Mouse (Mus musculus) heart, embryonic 10.5 days (tissue): Measurements from ENCODE around the gene Fam69a. TPM values are rescaled to one million over a fixed set of nuclear protein-coding genes. Genes with fewer than 3 reads are reported as not detected.

Experiments used
- DNase-seq: peaks from one replicate; pipeline ENCODE4 v3.0.0-alpha.2; 2017; ENCODE audit warnings: low spot score
- H3K27ac ChIP-seq: fragments of 300-500 bp; sonication (generic); 2 replicates; pipeline ENCODE4 v1.5.1; 2016; ENCODE audit warnings: mild to moderate bottlenecking
- H3K27me3 ChIP-seq: fragments of 300-500 bp; sonication (generic); 2 replicates; pipeline ENCODE4 v1.6.1; 2016; ENCODE audit warnings: mild to moderate bottlenecking; ENCODE audit not compliant: poor library complexity, insufficient read depth, severe bottlenecking
- H3K36me3 ChIP-seq: fragments of 300-500 bp; sonication (generic); 2 replicates; pipeline ENCODE4 v1.6.1; 2016; ENCODE audit warnings: mild to moderate bottlenecking, moderate library complexity
- H3K4me1 ChIP-seq: fragments of 300-500 bp; sonication (generic); 2 replicates; pipeline ENCODE4 v1.6.1; 2016; ENCODE audit warnings: mild to moderate bottlenecking
- H3K4me3 ChIP-seq: fragments of 300-500 bp; sonication (generic); 2 replicates; pipeline ENCODE4 v1.5.1; 2016; ENCODE audit warnings: mild to moderate bottlenecking, moderate library complexity
- H3K9me3 ChIP-seq: fragments of 300-500 bp; sonication (generic); 2 replicates; pipeline ENCODE4 v1.6.1; 2016; ENCODE audit warnings: mild to moderate bottlenecking, moderate library complexity
- WGBS: fragments of 180-500 bp; shearing (Covaris S2); methylation state at CpG from one replicate; pipeline ENCODE4 v1.1.7; 2016; 5-methylcytosine and 5-hydroxymethylcytosine counted together
- polyA plus RNA-seq: library from polyadenylated mRNA; unstranded; fragments of >200 nt; fragmentation: Nextera tagmentation; extraction: Ambion mirVana; gene quantifications from 2 replicates; pipeline ENCODE4 v1.2.1, GENCODE M21; 2016

Gene Fam69a
- polyA plus RNA-seq, 1 experiment from 2014 or later: 20.0 TPM

DNA sequence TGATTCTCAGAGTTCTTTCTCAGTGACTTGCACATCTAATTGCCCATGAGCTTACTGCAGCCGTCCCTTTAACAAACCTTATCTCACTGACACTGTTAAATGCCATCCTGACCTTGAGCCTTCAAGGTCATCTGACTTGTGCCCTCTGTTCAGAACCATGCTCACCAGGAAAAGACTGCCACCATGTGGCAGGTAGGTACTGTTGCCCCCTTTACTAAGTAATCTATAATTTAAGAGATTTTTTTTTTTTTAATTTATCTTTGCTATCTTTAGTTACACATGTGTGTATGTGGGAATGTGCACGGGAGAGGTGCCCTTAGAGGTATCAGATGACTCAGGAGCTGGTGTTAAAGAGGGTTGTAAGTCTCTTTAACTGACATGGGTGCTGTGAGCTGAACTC lies 18.2 kb upstream of the Fam69a start:
- Histone ChIP-seq H3K27ac (no peak overlapping the region), H3K36me3 (no peaks in the 10 kb centered on the region), H3K27me3 (no peaks in the 10 kb centered on the region), H3K9me3 (no peaks in the 10 kb centered on the region), H3K4me1 (no peaks in the 10 kb centered on the region), H3K4me3 (no peak overlapping the region)
- DNase-seq: no peak
- WGBS: 41% methylated on average over 2 of the region's 2 CpGs

DNA sequence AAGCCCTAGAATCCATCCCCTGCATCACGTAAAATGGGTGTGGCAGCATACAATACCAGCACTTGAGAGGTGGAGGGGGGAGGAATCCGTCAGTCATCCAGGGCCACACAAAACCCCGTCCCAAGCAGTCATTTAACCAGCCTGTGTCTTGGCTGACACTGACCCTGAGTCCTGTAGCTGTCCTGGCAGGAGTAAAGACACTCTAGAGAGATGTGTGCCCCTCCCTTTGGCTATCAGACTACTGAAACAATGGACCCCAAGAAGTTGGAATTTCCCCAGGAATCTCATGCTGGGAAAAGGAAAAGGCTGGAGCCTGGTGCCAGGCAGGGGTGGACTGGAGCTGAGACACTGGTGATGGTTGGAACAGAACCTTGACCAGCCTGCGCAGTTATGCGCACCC lies 15.8 kb upstream of the Fam69a start:
- WGBS: 67% methylated on average over 5 of the region's 5 CpGs
- no peaks in the 10 kb centered on the region for H3K9me3 ChIP-seq
- no peak for DNase-seq
- no peaks in the 10 kb centered on the region for H3K36me3 ChIP-seq
- no peak overlapping the region for H3K27ac ChIP-seq
- no peaks in the 10 kb centered on the region for H3K4me1 ChIP-seq
- H3K4me3 ChIP-seq: no peak overlapping the region
- H3K27me3 ChIP-seq: no peaks in the 10 kb centered on the region

DNA sequence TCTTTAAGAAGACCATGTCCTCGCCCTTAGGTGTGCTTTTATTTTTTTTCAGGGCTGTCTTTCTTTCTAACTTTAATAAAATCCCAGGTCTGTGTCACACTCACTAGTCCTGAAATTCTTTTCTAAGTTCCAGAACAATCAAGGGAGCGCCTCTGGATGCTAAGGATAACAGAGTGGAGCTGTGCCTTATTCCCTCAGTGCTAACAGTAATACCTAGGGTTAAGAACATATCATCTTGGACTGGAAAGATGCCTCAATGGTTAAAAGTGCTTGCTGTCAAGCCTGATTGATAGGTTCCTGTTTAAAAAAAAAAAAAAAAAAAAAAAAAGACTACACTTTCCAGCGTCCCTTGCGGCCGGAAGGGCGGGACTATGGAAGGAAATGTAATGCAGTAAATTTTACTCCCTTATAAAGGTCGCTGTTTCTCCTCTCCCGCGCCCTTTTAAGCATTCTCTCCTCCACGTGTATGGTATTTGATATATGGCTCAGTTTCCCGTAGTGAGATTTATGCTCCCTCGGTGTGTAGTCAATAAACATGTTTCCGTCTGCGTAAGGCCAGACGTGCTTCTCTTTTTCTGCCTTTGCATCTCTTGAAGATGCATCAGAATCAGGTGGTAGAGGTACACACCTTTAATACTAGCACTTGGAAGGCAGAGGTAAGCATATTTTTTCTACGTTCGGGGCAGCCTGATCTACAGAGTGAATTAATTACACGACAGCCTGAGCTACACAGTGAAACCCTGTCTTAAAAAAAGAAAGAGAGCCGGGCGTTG lies 14.1 kb upstream of the Fam69a start:
- peak overlapping the region; percentile 89 for H3K27ac ChIP-seq
- no peaks in the 10 kb centered on the region for H3K36me3 ChIP-seq
- peak overlapping the region; percentile 70 for H3K4me3 ChIP-seq
- WGBS: 17% methylated on average over 20 of the region's 20 CpGs
- H3K27me3 ChIP-seq: no peaks in the 10 kb centered on the region
- no peaks in the 10 kb centered on the region for H3K4me1 ChIP-seq
- DNase-seq: peak; percentile 80
- H3K9me3 ChIP-seq: no peaks in the 10 kb centered on the region

DNA sequence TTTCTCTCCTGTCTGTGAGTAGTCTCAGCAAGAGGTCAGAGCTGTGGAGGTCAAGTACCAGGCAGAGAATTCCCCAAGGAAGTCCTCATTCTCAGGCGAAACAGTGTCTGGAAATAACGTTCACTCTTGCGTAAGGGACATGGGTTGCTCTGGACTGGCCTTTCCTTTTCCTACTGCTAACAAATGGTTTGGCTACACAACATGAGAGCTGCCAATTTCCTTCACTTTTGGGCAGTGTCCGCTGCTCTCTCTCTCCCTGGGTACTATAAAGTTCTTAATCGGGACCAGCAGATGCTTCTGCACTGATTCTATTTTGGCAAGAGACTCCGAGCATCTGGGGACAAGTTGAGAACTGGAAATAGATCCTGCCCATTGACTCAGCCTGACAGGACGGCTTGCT lies 10.8 kb upstream of the Fam69a start:
- H3K27me3 ChIP-seq: no peaks in the 10 kb centered on the region
- 57% methylated on average over 7 of the region's 7 CpGs for WGBS
- DNase-seq: no peak
- H3K36me3 ChIP-seq: no peaks in the 10 kb centered on the region
- no peak overlapping the region for H3K27ac ChIP-seq
- no peaks in the 10 kb centered on the region for H3K4me1 ChIP-seq
- H3K9me3 ChIP-seq: no peaks in the 10 kb centered on the region
- H3K4me3 ChIP-seq: no peak overlapping the region

DNA sequence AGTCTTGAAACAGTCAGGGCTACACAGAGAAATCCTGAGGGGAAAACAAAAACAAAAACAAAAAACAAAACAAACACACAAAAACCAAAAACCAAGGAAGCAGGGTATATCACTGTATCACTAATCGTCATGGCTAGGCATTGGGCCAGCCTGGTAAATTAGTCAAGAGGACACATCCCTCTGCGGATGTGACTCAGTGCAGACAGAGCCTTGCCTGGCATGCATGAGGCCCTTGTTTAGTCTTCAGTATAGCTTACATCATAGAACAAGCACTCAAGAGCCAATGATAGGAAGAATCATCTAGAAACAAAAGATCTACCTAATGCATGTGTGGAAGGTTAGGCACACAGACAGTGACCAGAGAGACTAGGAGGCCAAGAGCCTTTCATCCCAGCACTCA lies 9.1 kb upstream of the Fam69a start:
- Histone ChIP-seq H3K27ac (no peak overlapping the region), H3K27me3 (no peaks in the 10 kb centered on the region), H3K4me1 (no peaks in the 10 kb centered on the region), H3K36me3 (no peaks in the 10 kb centered on the region), H3K4me3 (no peak overlapping the region), H3K9me3 (no peaks in the 10 kb centered on the region)
- no peak for DNase-seq
- WGBS: 80% methylated on average over 2 of the region's 2 CpGs

DNA sequence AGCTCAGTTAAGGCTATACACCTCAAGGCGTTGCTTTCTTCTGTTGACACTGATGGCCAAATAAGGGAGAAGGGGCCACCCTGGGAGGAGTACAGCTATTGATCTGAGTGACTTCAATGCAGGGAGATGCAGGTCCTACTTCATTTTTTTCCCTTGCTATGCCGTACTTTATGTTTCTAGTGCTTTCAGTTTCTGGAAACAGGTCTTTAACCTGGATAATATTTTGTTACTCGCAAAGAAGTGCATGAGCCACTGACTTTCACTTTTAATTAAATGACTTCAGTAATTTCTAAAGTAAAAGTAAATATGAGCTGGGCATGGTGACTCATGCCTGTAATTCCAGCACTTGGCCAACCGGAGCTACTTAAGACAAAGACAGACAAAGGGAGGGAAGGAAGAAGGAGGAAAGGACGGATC lies 958 bp upstream of the Fam69a start:
- 18% methylated on average over 5 of the region's 5 CpGs for WGBS
- H3K4me1 ChIP-seq: peaks cover 3% of the 10 kb centered on the region; the same call in 1 of the 2 replicates
- no peaks in the 10 kb centered on the region for H3K36me3 ChIP-seq
- no peaks in the 10 kb centered on the region for H3K27me3 ChIP-seq
- H3K9me3 ChIP-seq: no peaks in the 10 kb centered on the region
- H3K4me3 ChIP-seq: peak overlapping the region; percentile 87
- peak; percentile 79 for DNase-seq
- peak overlapping the region; percentile 95 for H3K27ac ChIP-seq

DNA sequence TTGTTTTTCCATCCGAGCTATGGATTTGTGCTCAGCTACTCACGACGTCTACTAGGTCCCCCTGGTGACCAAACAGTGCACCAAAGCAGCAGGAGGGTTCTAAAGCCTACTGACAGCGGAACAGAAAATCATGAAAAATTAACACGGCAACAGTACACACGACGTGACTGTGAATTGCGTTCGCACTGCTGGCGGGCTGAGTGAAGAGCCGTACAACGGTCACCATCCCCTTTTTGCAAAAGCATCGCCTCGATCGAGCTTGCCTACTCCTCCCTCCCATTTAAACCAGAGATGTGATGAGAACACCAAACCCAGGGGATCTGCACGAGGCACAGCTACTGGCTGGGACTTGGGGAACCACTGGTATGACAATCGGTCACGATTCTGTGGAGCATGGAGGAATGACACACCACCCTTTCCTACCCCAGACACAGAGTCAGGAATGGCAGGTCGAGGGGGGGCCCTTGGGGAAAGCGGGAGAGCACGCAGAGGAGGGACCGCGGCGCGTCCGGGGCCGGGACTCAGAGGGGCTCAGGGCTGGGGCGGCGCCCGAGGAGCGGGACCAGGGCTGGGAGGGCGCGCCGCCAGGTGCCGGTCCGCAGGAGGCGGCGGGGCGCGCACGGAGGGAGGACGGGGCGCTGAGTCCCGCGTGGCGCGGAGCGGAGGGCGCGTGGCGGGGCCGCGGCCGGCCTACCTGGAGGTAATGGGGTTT lies 474 bp downstream of the Fam69a start:
- under 1% methylated on average over 47 of the region's 54 CpGs for WGBS
- Histone ChIP-seq H3K36me3 (no peaks in the 10 kb centered on the region), H3K9me3 (no peaks in the 10 kb centered on the region), H3K4me1 (peaks cover 3% of the 10 kb centered on the region; the same call in 1 of the 2 replicates), H3K27ac (peak overlapping the region; percentile 95), H3K27me3 (no peaks in the 10 kb centered on the region), H3K4me3 (peak overlapping the region; percentile 87)
- peak; percentile 89 for DNase-seq

DNA sequence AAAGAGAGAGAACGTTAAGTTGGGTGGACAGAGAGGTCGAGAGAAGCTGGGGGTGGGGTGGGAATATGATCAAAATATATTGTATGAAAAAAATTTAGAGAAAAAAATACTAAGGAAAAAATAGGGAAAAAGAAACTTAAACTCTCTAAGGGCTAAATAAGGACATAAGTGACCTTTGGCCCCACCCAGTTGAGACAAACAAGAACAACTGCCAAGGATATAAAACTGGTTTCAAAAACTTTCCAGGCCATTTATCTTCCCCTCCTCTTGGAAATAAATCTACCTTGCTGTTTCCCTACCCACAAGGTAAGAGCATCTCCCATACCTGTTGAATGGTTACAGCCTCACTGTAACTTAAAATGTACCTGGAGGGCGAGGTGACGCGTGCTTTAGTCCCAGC lies 2.9 kb downstream of the Fam69a start:
- H3K27me3 ChIP-seq: no peaks in the 10 kb centered on the region
- no peak for DNase-seq

DNA sequence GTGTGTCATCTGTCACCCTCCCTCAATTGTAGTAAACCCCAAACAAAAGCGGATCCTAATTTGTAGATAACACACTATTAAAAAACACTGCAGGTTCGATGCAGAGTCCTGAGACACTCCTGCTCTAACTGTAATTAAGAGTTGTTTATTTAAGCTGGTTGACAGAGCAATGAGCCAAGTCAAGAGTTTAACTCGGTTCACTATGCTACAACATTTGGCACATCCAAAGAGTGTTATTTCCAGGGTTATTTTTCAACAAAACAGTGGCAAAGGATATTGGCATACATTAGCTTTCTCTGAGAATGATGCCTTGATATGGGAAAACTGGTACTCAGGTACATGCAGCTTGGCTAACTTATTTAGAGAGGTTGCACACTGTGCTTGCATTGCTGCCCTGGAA lies 4.9 kb downstream of the Fam69a start:
- no peaks in the 10 kb centered on the region for H3K36me3 ChIP-seq
- 77% methylated on average over 3 of the region's 3 CpGs for WGBS
- no peak for DNase-seq
- H3K4me3 ChIP-seq: no peak overlapping the region
- no peak overlapping the region for H3K27ac ChIP-seq
- H3K4me1 ChIP-seq: peaks cover 8% of the 10 kb centered on the region; the same call in 1 of the 2 replicates
- H3K9me3 ChIP-seq: no peaks in the 10 kb centered on the region
- no peaks in the 10 kb centered on the region for H3K27me3 ChIP-seq

More for the DNA sequence above, 2.9 kb downstream of the Fam69a start:
- peaks cover 3% of the 10 kb centered on the region; the same call in 1 of the 2 replicates for H3K4me1 ChIP-seq
- H3K4me3 ChIP-seq: no peak overlapping the region
- H3K36me3 ChIP-seq: no peaks in the 10 kb centered on the region
- H3K9me3 ChIP-seq: no peaks in the 10 kb centered on the region
- 94% methylated on average over 5 of the region's 5 CpGs for WGBS
- no peak overlapping the region for H3K27ac ChIP-seq

DNA sequence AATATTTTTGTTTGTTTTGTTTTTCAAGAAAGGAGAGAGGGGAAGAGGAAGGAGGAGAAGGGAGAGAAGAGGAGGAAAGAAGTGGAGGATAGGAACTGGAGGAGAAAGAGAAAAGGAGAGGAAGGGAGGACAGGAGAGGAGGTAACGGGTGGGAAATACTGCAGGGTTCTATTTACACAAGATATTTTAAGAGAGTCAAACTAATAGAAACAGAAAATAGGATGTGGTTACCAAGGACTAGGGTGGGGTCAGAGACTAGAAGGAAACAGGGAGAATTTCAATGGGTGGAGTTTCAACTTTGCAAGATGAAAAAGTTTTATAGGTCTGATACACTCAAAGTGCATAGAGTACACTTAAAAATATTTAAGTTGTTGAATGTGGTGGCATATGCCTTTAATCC lies 7.0 kb downstream of the Fam69a start:
- H3K27ac ChIP-seq: no peak overlapping the region
- H3K36me3 ChIP-seq: no peaks in the 10 kb centered on the region
- H3K27me3 ChIP-seq: no peaks in the 10 kb centered on the region
- H3K4me3 ChIP-seq: no peak overlapping the region
- no peak for DNase-seq
- WGBS: 86% methylated on average over 1 of the region's 1 CpGs
- H3K9me3 ChIP-seq: no peaks in the 10 kb centered on the region
- H3K4me1 ChIP-seq: peaks cover 6% of the 10 kb centered on the region; the same call in 1 of the 2 replicates

DNA sequence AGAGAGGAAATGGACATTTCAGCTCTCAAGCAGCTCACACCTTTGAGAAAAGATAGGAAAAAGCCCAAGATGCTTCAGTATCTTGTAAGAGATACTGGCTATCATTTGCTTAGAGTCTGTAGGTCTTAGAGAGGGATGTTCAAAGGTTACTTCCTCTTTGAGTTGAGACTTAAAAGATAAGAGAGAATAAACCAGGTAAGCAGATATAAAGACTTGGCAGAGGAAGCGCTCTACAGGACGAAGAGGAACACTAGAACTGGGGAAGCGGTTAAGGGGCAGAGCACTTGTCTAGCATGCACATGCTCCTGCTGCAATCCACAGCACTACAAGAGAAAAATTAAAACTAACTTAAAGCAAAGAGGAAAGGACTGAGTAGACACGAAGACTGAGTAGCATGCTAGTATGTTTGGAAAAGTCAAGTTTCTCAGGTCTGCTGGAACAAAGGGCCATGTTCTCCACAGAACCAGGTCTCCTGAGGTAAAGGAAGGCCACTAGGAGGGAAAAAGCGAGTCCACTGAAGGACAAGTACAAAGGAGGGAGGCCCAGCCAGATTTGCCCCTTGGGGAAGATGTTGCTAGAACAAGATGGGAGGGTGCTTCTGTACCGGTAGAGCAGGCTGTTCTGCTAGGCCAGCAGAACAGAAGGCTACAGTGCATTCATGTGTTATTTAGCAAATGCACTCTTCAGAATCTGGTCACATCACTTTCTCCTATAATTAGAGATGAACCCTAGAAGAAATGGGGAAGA lies 8.4 kb downstream of the Fam69a start:
- Histone ChIP-seq H3K4me3 (no peak overlapping the region), H3K27me3 (no peaks in the 10 kb centered on the region), H3K36me3 (no peaks in the 10 kb centered on the region), H3K27ac (no peak overlapping the region), H3K9me3 (no peaks in the 10 kb centered on the region), H3K4me1 (peaks cover 7% of the 10 kb centered on the region)
- DNase-seq: peak; percentile 55
- 73% methylated on average over 6 of the region's 6 CpGs for WGBS

DNA sequence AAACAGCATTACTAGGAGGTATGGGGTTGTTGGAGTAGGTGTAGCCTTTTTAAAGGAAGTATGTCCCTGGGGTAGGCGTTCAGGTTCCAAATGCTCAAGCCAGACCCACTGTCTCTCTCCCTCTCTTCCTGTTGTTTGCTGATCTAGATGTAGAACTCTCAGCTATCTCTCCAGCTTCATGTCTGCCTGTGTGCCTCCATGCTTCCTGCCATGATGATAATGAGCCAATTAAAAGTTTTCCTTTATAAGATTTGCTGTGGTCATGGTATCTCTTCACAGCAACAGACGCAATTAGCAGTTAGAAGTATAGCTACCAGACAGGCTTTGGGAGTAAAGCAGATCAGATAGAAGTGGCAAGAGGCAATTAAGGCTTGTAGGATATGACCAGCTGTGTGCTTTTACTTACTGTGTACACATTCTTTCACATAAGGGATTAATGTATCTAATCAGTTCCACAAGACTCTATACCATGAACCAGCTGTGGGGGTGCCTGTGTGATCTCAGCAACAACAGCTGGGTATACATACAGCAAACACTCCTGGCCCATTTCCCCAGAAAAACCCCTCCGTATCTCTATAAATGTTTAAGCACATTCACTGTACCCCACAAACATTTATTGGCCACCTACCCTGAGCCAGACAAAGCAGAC lies 9.1 kb downstream of the Fam69a start:
- DNase-seq: peak; percentile 13

More for the DNA sequence above, 9.1 kb downstream of the Fam69a start:
- Histone ChIP-seq H3K4me1 (peaks cover 14% of the 10 kb centered on the region), H3K27ac (no peak overlapping the region), H3K9me3 (no peaks in the 10 kb centered on the region), H3K4me3 (no peak overlapping the region), H3K27me3 (no peaks in the 10 kb centered on the region), H3K36me3 (no peaks in the 10 kb centered on the region)
- 63% methylated on average over 3 of the region's 3 CpGs for WGBS
